Mouse (Mus musculus) midbrain, postnatal 0 days (tissue): Measurements from ENCODE around the gene Gtf2f2. TPM values are rescaled to one million over a fixed set of nuclear protein-coding genes. Genes with fewer than 3 reads are reported as not detected.

Experiments used
- ATAC-seq: fragments of 200-750 bp; cut with Nextera tagmentation; 2 replicates; pipeline ENCODE4 v1.8.0; 2017; ENCODE audit warnings: moderate number of reproducible peaks, mild to moderate bottlenecking, moderate TSS enrichment, moderate library complexity; ENCODE audit not compliant: low FRiP score
- DNase-seq: peaks from one replicate; pipeline ENCODE4 v3.0.0-alpha.2; 2015; ENCODE audit warnings: low spot score
- H3K27ac ChIP-seq: fragments of 300-500 bp; sonication (generic); 2 replicates; pipeline ENCODE4 v1.5.1; 2014; ENCODE audit warnings: low read depth, mild to moderate bottlenecking, low read length, mixed read lengths
- H3K27me3 ChIP-seq: fragments of 300-500 bp; sonication (generic); 2 replicates; pipeline ENCODE4 v1.6.1; 2014; ENCODE audit warnings: low read length, control low read depth, mixed read lengths; ENCODE audit not compliant: insufficient read depth
- H3K36me3 ChIP-seq: fragments of 300-500 bp; sonication (generic); 2 replicates; pipeline ENCODE4 v1.6.1; 2014; ENCODE audit warnings: low read length, control low read depth, mixed read lengths; ENCODE audit not compliant: insufficient read depth
- H3K4me1 ChIP-seq: fragments of 300-500 bp; sonication (generic); 2 replicates; pipeline ENCODE4 v1.6.1; 2014; ENCODE audit warnings: mild to moderate bottlenecking, control low read depth, antibody characterized with exemption, low read length, mixed read lengths; ENCODE audit not compliant: insufficient read depth
- H3K4me2 ChIP-seq: fragments of 300-500 bp; sonication (generic); 2 replicates; pipeline ENCODE4 v1.6.1; 2014; ENCODE audit warnings: low read depth, mild to moderate bottlenecking, low read length, mixed read lengths; ENCODE audit not compliant: poor library complexity, severe bottlenecking
- H3K4me3 ChIP-seq: fragments of 300-500 bp; sonication (generic); 2 replicates; pipeline ENCODE4 v1.5.1; 2014; ENCODE audit warnings: low read depth, mild to moderate bottlenecking, low read length, moderate library complexity
- H3K9ac ChIP-seq: fragments of 300-500 bp; sonication (generic); replicated peaks from 2 replicates; pipeline ENCODE4 v1.6.1; 2014; ENCODE audit warnings: mild to moderate bottlenecking, low read length, moderate library complexity, mixed read lengths; ENCODE audit not compliant: poor library complexity, severe bottlenecking
- H3K9me3 ChIP-seq: fragments of 300-500 bp; sonication (generic); 2 replicates; pipeline ENCODE4 v1.6.1; 2016; ENCODE audit warnings: low read length, control low read depth
- CTCF ChIP-seq: IDR thresholded peaks from 2 replicates; pipeline ENCODE4 v1.5.1; 2016; ENCODE audit warnings: antibody characterized with exemption, mild to moderate bottlenecking
- WGBS: fragments of 180-500 bp; shearing (Covaris S2); extraction: QIAGEN DNeasy Blood & Tissue Kit; methylation state at CpG from one replicate; pipeline ENCODE4 v1.1.7; 2014; 5-methylcytosine and 5-hydroxymethylcytosine counted together
- polyA plus RNA-seq: library from polyadenylated mRNA; unstranded; fragments of >200 nt; fragmentation: Nextera tagmentation; extraction: Ambion mirVana; gene quantifications from 2 replicates; pipeline ENCODE4 v1.2.1, GENCODE M21; 2015
- total RNA-seq: library from RNA; depleted of rRNA; stranded (reverse); fragments of >200 nt; gene quantifications from 2 replicates; pipeline ENCODE4 v1.2.3, GENCODE M21; 2014

Gene Gtf2f2
- total and polyA plus RNA-seq, 2 experiments from 2014 or later, result 22.7 to 42.6 TPM

DNA sequence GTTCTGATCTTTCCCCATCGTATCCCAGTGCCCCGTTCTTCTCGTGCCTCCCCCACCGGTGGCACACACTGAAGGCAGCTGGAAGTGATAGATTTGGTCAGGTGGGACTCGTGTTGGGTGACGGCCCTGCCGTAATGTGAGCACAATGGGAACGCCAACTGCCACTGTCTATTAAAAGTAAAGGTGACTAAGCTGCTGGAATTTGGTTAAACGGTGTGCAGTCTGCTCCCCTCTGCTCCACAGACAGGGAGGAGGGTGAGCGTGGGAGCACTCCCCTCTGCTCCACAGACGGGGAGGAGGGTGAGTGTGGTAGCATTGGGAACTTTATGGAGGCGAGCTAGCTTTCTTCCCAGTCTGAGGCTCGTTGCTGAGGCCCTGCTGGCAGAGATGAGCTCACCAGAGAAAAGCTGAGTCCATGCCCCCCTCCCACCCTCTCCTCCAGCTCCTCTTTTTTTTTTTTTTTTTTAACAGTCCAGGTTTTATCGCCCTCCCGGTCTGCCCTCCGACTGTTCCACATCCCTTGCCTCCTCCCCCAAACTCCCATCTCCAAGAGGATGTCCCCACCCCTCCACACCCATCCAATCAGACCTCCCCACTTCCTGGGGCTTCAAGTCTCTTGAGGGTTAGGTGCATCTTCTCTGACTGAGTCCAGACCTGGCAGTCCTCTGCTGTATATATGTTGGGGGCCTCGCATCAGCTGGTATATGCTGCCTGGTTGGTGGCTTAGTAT lies 155.2 kb downstream of the Gtf2f2 start:
- H3K4me3 ChIP-seq, result no peak overlapping the region
- H3K27me3 ChIP-seq, result no peaks in the 10 kb centered on the region
- H3K27ac ChIP-seq, result no peak overlapping the region
- H3K36me3 ChIP-seq, result peaks cover 3% of the 10 kb centered on the region; the same call in 1 of the 2 replicates
- WGBS, result 64% methylated on average over 17 of the region's 17 CpGs
- H3K9me3 ChIP-seq, result no peaks in the 10 kb centered on the region
- no peaks in the 10 kb centered on the region for H3K4me1 ChIP-seq
- DNase-seq (no peak), ATAC-seq (no peak)
- no peak overlapping the region for H3K9ac ChIP-seq
- H3K4me2 ChIP-seq, result no peak overlapping the region
- TF ChIP-seq CTCF, result no peak

DNA sequence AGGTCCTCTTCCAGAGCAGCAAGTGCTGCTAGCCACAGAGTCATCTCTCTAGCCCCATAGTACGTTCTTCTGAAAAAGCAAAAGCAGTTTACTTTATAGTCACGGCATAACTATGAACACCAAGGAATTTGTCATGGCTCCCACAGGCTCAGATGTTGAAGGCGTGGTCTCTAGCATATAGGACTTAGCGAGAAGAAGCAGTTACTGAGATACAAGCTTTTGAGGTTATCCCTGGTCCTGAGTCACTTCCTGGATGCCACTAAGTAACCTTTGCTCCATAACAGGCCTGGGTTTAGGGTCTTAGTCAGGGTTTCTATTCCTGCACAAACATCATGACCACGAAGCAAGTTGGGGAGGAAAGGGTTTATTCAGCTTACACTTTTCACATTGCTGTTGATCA lies 158.6 kb downstream of the Gtf2f2 start:
- Histone ChIP-seq H3K27me3 (no peaks in the 10 kb centered on the region), H3K27ac (no peak overlapping the region), H3K9ac (no peak overlapping the region), H3K36me3 (peaks cover 30% of the 10 kb centered on the region), H3K9me3 (no peaks in the 10 kb centered on the region), H3K4me3 (no peak overlapping the region), H3K4me1 (no peaks in the 10 kb centered on the region), H3K4me2 (no peak overlapping the region)
- 92% methylated on average over 5 of the region's 5 CpGs for WGBS
- ATAC-seq, result no peak
- no peak for TF ChIP-seq CTCF
- no peak for DNase-seq

DNA sequence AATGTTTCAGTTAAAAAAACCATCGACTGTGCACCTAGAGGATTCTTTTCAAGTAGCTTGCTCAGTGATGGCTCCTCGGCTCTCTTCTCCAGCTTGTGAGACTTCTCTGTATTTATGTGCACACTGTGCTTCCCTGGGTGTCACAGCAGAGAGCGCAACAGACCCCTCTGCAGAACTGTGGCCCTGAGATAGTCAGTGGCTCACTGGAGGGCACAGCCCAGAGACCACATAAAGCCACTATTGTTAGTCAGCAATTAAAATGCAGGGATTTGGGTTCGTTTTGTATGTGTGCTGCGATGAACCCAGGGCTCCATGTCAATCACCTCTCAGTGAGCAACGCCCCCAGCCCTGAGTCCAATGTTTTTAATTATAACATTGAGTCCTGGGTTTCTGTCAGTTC lies 159.8 kb downstream of the Gtf2f2 start:
- peak; percentile 17 for DNase-seq

DNA sequence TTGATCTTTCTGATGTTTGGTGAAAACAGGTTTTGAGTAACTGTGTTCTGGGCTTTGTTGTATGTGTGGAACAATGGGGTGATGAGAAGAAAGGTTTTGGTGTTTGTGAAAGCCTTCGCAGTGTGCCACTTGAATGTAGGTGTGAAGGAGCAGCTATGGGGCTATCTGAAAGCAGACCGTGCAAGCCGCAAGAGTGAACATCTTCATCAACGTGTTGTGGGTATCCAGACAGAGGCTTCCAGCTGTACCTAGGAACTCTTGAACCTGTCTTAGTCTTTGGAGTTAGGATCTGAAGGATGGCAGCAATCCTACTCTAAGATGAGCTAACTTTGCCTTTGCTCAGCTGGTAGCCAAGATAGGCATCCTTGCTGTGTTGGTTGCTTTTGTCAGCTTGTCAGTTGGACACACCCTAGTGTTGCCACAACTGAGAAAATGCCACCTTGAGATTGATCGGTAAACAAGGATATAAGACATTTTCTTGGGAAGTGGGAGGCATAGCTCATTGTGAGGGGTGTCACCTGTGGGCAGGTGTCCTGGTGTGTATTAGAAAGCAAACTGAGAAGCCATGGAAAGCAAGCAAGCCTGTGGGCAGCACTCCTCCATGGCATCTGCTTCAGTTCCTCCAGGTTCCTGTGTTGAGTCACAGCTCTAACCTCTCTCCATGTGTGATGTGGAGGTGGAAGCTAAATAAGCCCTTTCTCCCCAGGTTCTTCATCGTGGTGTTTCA lies 160.7 kb downstream of the Gtf2f2 start:
- no peak for TF ChIP-seq CTCF
- Histone ChIP-seq H3K9ac (no peak overlapping the region), H3K4me3 (no peak overlapping the region), H3K27me3 (no peaks in the 10 kb centered on the region), H3K27ac (no peak overlapping the region), H3K4me2 (no peak overlapping the region), H3K4me1 (peaks cover 5% of the 10 kb centered on the region; the same call in 1 of the 2 replicates), H3K9me3 (no peaks in the 10 kb centered on the region), H3K36me3 (peaks cover 30% of the 10 kb centered on the region)
- WGBS, result 85% methylated on average over 6 of the region's 6 CpGs
- ATAC-seq (no peak), DNase-seq (no peak)

More for the DNA sequence above, 159.8 kb downstream of the Gtf2f2 start:
- H3K4me3 ChIP-seq, result no peak overlapping the region
- 31% methylated on average over 6 of the region's 6 CpGs for whole genome bisulfite sequencing
- TF ChIP-seq CTCF, result no peak
- H3K27ac ChIP-seq, result no peak overlapping the region
- H3K36me3 ChIP-seq, result peaks cover 30% of the 10 kb centered on the region
- H3K9me3 ChIP-seq, result no peaks in the 10 kb centered on the region
- no peaks in the 10 kb centered on the region for H3K27me3 ChIP-seq
- peaks cover 5% of the 10 kb centered on the region; the same call in 1 of the 2 replicates for H3K4me1 ChIP-seq
- H3K4me2 ChIP-seq, result no peak overlapping the region
- no peak overlapping the region for H3K9ac ChIP-seq
- ATAC-seq, result no peak

DNA sequence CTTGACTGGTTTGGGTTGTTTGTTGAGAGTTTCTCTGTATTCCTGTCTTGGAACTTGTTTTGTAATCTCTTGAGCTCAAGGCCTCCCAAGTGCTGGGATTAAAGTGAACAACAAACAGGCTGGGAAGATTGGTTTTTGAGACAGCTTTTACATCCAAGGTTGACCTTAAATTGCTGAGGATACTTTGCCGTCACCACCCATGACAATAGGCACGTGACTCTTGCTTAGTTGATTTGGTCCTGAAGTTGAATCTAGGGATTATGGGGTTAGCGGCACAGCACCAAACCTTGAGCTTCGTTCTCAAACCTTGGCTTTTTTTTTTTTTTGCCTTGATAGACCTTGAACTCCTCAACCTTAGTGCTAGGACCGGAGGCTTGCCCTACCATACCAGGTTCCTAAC lies 161.4 kb downstream of the Gtf2f2 start:
- ATAC-seq (no peak), DNase-seq (no peak)
- H3K27me3 ChIP-seq, result no peaks in the 10 kb centered on the region
- H3K4me1 ChIP-seq, result peaks cover 5% of the 10 kb centered on the region; the same call in 1 of the 2 replicates
- no peak overlapping the region for H3K27ac ChIP-seq
- TF ChIP-seq CTCF, result no peak
- H3K4me2 ChIP-seq, result no peak overlapping the region
- WGBS, result 83% methylated on average over 5 of the region's 5 CpGs
- H3K9ac ChIP-seq, result no peak overlapping the region
- H3K9me3 ChIP-seq, result no peaks in the 10 kb centered on the region
- peaks cover 30% of the 10 kb centered on the region for H3K36me3 ChIP-seq
- H3K4me3 ChIP-seq, result no peak overlapping the region

DNA sequence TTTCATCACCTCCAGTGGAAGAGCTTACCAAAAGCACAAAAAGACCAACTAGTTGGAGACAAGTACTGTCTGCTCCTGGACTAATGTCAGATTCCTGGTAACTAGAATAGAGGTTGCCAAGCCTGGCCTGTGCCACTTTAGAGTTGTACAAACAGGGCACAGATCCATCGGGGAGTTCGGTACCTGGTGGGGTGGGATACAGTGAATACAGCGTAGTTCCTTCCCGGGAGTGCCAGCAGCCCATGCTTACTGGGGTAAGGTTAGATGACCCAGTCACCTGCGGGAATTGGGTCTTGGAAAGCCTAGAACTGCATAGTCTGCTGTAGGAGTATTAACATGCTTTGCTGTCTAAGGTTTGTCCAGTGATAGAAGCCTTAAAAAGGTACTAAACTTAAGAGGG lies 162.2 kb downstream of the Gtf2f2 start:
- H3K9me3 ChIP-seq, result no peaks in the 10 kb centered on the region
- H3K4me3 ChIP-seq, result no peak overlapping the region
- peaks cover 30% of the 10 kb centered on the region for H3K36me3 ChIP-seq
- DNase-seq (no peak), ATAC-seq (no peak)
- no peak overlapping the region for H3K27ac ChIP-seq
- WGBS, result 93% methylated on average over 5 of the region's 5 CpGs
- H3K4me2 ChIP-seq, result no peak overlapping the region
- TF ChIP-seq CTCF, result no peak
- peaks cover 5% of the 10 kb centered on the region; the same call in 1 of the 2 replicates for H3K4me1 ChIP-seq
- no peak overlapping the region for H3K9ac ChIP-seq
- no peaks in the 10 kb centered on the region for H3K27me3 ChIP-seq
